Mouse (Mus musculus): Measurements from ENCODE around the gene Ntrk3.

The Ntrk3 gene

GRCm38 (mm10) chr7:78578461-78579359 is 159.1 kb downstream of the Ntrk3 start:
- no peak for DNase-seq

- DNase-seq, result peak; percentile 27
Measured at GRCm38 (mm10) chr7:78578111-78578460, 159.7 kb downstream of the Ntrk3 start.

- DNase-seq, result peak; percentile 25
Measured at GRCm38 (mm10) chr7:78577462-78578110, 160.2 kb downstream of the Ntrk3 start.

GRCm38 (mm10) chr7:78576706-78577461 is 160.9 kb downstream of the Ntrk3 start:
- peak; percentile 63 for DNase-seq

- DNase-seq, result no peak
Measured at GRCm38 (mm10) chr7:78576169-78576568, 161.6 kb downstream of the Ntrk3 start.

- no peak for DNase-seq
Measured at GRCm38 (mm10) chr7:78575556-78575955, 162.3 kb downstream of the Ntrk3 start.

GRCm38 (mm10) chr7:78571196-78571595 is 166.6 kb downstream of the Ntrk3 start:
- no peak for DNase-seq

GRCm38 (mm10) chr7:78569255-78569618 is 168.6 kb downstream of the Ntrk3 start:
- DNase-seq, result no peak

GRCm38 (mm10) chr7:78568411-78569254 is 169.2 kb downstream of the Ntrk3 start:
- DNase-seq, result peak; percentile 80

GRCm38 (mm10) chr7:78566617-78567016 is 171.2 kb downstream of the Ntrk3 start:
- DNase-seq, result no peak

GRCm38 (mm10) chr7:78565386-78565785 is 172.4 kb downstream of the Ntrk3 start:
- no peak for DNase-seq

- DNase-seq, result no peak
Measured at GRCm38 (mm10) chr7:78558503-78558902, 179.3 kb downstream of the Ntrk3 start.

GRCm38 (mm10) chr7:78555532-78555931 is 182.3 kb downstream of the Ntrk3 start:
- DNase-seq, result no peak

- DNase-seq, result no peak
Measured at GRCm38 (mm10) chr7:78549461-78549860, 188.4 kb downstream of the Ntrk3 start.

- DNase-seq, result no peak
Measured at GRCm38 (mm10) chr7:78548721-78549120, 189.1 kb downstream of the Ntrk3 start.

- DNase-seq, result no peak
Measured at GRCm38 (mm10) chr7:78546551-78546950, 191.3 kb downstream of the Ntrk3 start.

- DNase-seq, result no peak
Measured at GRCm38 (mm10) chr7:78542468-78542867, 195.3 kb downstream of the Ntrk3 start.

GRCm38 (mm10) chr7:78530286-78530685 is 207.5 kb downstream of the Ntrk3 start:
- DNase-seq, result no peak

- no peak for DNase-seq
Measured at GRCm38 (mm10) chr7:78528008-78528407, 209.8 kb downstream of the Ntrk3 start.

- DNase-seq, result no peak
Measured at GRCm38 (mm10) chr7:78527564-78527963, 210.2 kb downstream of the Ntrk3 start.

- DNase-seq, result no peak
Measured at GRCm38 (mm10) chr7:78520243-78520927, 217.4 kb downstream of the Ntrk3 start.

GRCm38 (mm10) chr7:78519689-78520088 is 218.1 kb downstream of the Ntrk3 start:
- DNase-seq, result no peak
